Mouse (Mus musculus): ENCODE measurements around the gene Klk1b16. TPM values are rescaled to one million over a fixed set of nuclear protein-coding genes. Genes with fewer than 3 reads are reported as not detected.
"Not testable (repeated sequence)": the region's sequence is repeated elsewhere in the genome, so short reads cannot be mapped to it uniquely, and the experiment has no call there.

Gene Klk1b16
- polyA plus RNA-seq (2012; rRNA removed), result 0.59 and 0.60 TPM in 2 replicates

DNA sequence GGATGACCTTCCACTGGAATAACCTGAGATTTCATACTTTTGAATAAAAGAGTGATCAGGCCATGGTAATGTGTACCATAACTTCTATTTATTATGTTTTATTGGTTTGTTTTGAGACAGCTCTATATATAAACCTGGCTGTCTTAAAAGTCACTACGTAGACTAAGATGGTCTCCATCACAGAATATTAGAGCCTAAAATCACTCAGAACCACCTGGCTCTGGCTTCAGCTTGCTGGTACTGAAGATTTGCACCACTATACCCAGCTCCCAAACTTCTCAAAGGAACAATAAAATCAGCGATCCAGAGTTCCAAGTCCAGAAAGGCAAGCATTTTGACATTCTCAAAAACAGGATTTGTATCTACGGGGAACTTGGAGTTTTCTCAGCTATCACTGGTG, at the start of gene Klk1b16:
Gene Klk1b16, plus strand, starts transcription at position 301 of the 400 bp plus-strand sequence.
- Histone ChIP-seq H3K4me3 (ENCODE audit: insufficient read depth, low read depth, low read length) (no peak within 1 kb of the TSS), H3K4me1 (ENCODE audit: control insufficient read depth, insufficient read depth, low read length) (no peaks in the 10 kb centered on the region), H3K36me3 (ENCODE audit: control insufficient read depth, insufficient read depth, low read length) (no peaks in the 10 kb centered on the region), H3K27ac (ENCODE audit: insufficient read depth, low read depth, low read length) (no peak within 1 kb of the TSS), H3K27me3 (replicated peaks; ENCODE audit: control insufficient read depth, insufficient read depth, low read length) (no peaks in the 10 kb centered on the region)
- 92% methylated on average over 3 of the region's 3 CpGs for WGBS
- TF ChIP-seq CTCF (conservative IDR thresholded peaks at IDR 0.05; ENCODE audit: insufficient read depth, insufficient read length, low read depth, low read length), result no peak
- no peak for TF ChIP-seq POLR2A (IDR thresholded peaks at IDR 0.05; ENCODE audit: low read depth, low read length)
- no peak for DNase-seq

DNA sequence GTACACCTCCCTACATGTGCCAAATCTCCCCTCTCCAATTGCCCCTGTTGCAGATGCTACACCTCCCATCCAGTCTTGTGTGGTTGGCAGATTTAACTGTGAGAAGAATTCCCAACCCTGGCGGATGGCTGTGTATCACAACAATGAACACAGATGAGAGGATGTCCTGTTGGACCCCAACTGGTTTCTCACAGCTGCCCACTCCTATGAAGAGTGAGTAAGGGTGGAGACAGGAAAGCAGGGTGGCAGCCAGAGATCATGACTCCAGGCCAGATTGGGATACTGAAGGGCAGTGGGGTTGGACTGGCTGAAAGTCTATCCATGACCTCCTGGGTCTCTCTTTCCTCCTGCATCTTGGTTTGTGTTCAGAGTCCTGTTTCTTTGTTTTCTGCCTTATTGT, 40.5 kb upstream of the Klk1b16 start:
- no peaks in the 10 kb centered on the region for H3K36me3 ChIP-seq (ENCODE audit: control insufficient read depth, insufficient read depth, low read length)
- WGBS, result 94% methylated on average over 1 of the region's 1 CpGs
- TF ChIP-seq POLR2A (IDR thresholded peaks at IDR 0.05; ENCODE audit: low read depth, low read length), result no peak
- no peak for TF ChIP-seq CTCF (conservative IDR thresholded peaks at IDR 0.05; ENCODE audit: insufficient read depth, insufficient read length, low read depth, low read length)
- no peak overlapping the region for H3K27ac ChIP-seq (ENCODE audit: insufficient read depth, low read depth, low read length)
- H3K4me3 ChIP-seq (ENCODE audit: insufficient read depth, low read depth, low read length), result no peak overlapping the region
- no peak for DNase-seq
- no peaks in the 10 kb centered on the region for H3K27me3 ChIP-seq (replicated peaks; ENCODE audit: control insufficient read depth, insufficient read depth, low read length)
- no peaks in the 10 kb centered on the region for H3K4me1 ChIP-seq (ENCODE audit: control insufficient read depth, insufficient read depth, low read length)

DNA sequence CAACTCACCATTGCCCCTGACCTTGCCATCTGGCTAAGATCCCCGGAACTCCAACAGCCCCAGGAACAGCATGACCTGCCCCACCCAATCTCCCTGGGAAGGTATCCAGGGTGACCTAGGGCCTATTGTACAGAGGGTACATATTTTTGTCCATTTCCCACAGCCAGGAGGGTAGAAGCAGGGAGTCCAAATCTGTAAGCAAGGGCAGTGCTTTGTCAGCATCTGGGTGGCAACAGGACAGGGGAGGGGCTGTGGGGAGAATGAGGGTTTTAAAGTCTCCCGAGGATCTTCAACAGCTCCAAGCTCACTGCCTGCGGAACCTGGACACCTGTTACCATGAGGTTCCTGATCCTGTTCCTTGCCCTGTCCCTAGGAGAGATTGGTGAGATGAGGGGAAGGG, 34.5 kb upstream of the Klk1b16 start, which contains the start of gene Klk1b21:
Gene Klk1b21, plus strand, starts transcription at position 301 of the 400 bp plus-strand sequence.
- not testable (repeated sequence) for H3K4me3 ChIP-seq (ENCODE audit: insufficient read depth, low read depth, low read length); H3K36me3 ChIP-seq (ENCODE audit: control insufficient read depth, insufficient read depth, low read length); H3K27ac ChIP-seq (ENCODE audit: insufficient read depth, low read depth, low read length); H3K4me1 ChIP-seq (ENCODE audit: control insufficient read depth, insufficient read depth, low read length); H3K27me3 ChIP-seq (replicated peaks; ENCODE audit: control insufficient read depth, insufficient read depth, low read length)
- WGBS, result 50% methylated on average over 3 of the region's 3 CpGs
- peak; percentile 17 for DNase-seq

DNA sequence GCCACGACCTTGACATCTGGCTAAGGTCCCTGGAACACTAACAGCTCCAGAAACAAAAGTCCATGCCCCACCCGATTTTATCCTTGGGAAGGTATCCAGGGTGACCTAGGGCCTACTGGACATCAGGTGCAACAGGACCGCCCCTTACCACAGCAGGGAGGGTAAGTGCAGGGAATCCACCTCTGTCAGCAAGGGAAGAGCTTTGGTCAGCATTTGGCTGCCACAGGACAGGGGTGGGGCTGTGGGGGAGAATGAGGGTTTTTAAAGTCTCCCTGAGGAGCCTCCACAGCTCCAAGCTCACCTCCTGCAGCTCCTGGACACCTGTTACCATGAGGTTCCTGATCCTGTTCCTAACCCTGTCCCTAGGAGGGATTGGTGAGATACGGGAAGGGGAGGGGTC, 24.2 kb upstream of the Klk1b16 start, which contains the start of gene Klk1b22:
Gene Klk1b22, plus strand, starts transcription at position 301 of the 400 bp plus-strand sequence.
- Histone ChIP-seq H3K27me3 (replicated peaks; ENCODE audit: control insufficient read depth, insufficient read depth, low read length) (no peaks in the 10 kb centered on the region), H3K4me1 (ENCODE audit: control insufficient read depth, insufficient read depth, low read length) (0 out of 2 replicates have a peak, but pooled peaks cover 4% of the 10 kb centered on the region), H3K4me3 (ENCODE audit: insufficient read depth, low read depth, low read length) (no peak within 1 kb of the TSS), H3K27ac (ENCODE audit: insufficient read depth, low read depth, low read length) (peak within 1 kb of the TSS; percentile 59; the same call in 1 of the 2 replicates), H3K36me3 (ENCODE audit: control insufficient read depth, insufficient read depth, low read length) (no peaks in the 10 kb centered on the region)
- WGBS, result 51% methylated on average over 4 of the region's 4 CpGs
- no peak for DNase-seq
- TF ChIP-seq CTCF (conservative IDR thresholded peaks at IDR 0.05; ENCODE audit: insufficient read depth, insufficient read length, low read depth, low read length) (no peak), POLR2A (IDR thresholded peaks at IDR 0.05; ENCODE audit: low read depth, low read length) (no peak)

DNA sequence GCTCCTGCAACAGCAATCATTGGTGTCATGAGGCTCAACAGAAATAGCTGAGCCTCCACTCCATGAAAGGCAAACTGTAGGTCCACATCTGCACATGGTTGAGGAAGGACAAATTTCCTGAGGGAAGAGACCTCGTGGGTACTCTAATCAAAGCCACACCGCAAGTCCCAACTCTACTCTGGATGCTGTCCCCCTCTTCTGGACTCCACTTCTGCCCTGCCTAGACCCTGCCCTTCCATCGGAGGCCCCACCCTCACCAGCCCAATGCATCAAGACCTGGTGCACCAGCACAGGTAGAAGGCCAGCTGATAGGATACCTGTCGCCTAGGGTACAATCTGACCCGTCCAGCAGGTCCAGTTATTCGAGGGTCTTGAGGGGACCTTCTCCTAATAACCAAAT, 13.1 kb upstream of the Klk1b16 start:
- H3K27me3 ChIP-seq (replicated peaks; ENCODE audit: control insufficient read depth, insufficient read depth, low read length), result no peaks in the 10 kb centered on the region
- 91% methylated on average over 6 of the region's 6 CpGs for WGBS
- TF ChIP-seq CTCF (conservative IDR thresholded peaks at IDR 0.05; ENCODE audit: insufficient read depth, insufficient read length, low read depth, low read length), result no peak

DNA sequence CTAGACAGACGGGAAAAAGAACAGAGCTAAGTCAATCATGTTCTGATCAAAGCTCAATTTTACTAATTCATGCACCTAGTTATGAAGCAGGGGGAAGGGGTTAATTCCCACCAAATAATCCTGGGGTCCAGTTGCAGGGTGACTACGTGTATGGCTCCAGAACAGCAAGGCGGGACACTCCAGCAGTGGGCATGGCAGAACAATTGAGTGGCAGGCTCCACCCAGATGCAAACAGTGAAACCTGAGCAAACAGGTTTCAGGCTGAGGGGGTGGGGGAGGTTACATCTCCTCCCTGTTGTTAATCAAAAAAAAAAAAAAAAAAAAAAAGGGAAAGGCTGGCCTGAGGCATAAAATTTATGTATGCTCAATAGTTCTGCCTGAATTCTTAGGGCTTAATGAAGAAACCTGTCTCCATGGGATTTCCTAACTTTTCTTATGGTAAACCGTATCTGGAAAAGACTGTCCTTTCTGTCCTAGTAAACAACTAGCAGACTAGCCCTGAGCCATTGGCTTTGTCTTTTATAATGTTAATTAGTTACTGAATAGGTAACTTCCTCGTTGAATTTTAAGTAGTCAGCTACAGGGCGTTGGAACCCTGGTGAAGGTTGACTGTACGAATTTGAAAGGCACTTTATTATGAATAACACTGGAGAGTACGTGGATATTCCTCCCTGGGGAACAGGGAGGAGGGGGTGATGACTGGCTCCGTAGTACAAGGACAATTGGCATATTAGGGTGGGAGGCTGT, 42.9 kb downstream of the Klk1b16 start:
- TF ChIP-seq CTCF (conservative IDR thresholded peaks at IDR 0.05; ENCODE audit: insufficient read depth, insufficient read length, low read depth, low read length) (no peak), POLR2A (IDR thresholded peaks at IDR 0.05; ENCODE audit: low read depth, low read length) (no peak)
- Histone ChIP-seq H3K36me3 (ENCODE audit: control insufficient read depth, insufficient read depth, low read length) (no peaks in the 10 kb centered on the region), H3K4me1 (ENCODE audit: control insufficient read depth, insufficient read depth, low read length) (peaks cover 4% of the 10 kb centered on the region; the same call in 1 of the 2 replicates), H3K4me3 (ENCODE audit: insufficient read depth, low read depth, low read length) (no peak overlapping the region), H3K27ac (ENCODE audit: insufficient read depth, low read depth, low read length) (peak overlapping the region; percentile 95), H3K27me3 (replicated peaks; ENCODE audit: control insufficient read depth, insufficient read depth, low read length) (no peaks in the 10 kb centered on the region)
- WGBS, result 24% methylated on average over 9 of the region's 9 CpGs
- peak; percentile 72 for DNase-seq

More for the DNA sequence above, 13.1 kb upstream of the Klk1b16 start:
- no peak overlapping the region for H3K27ac ChIP-seq (ENCODE audit: insufficient read depth, low read depth, low read length)
- H3K36me3 ChIP-seq (ENCODE audit: control insufficient read depth, insufficient read depth, low read length), result no peaks in the 10 kb centered on the region
- H3K4me3 ChIP-seq (ENCODE audit: insufficient read depth, low read depth, low read length), result no peak overlapping the region
- H3K4me1 ChIP-seq (ENCODE audit: control insufficient read depth, insufficient read depth, low read length), result no peaks in the 10 kb centered on the region
- no peak for DNase-seq

DNA sequence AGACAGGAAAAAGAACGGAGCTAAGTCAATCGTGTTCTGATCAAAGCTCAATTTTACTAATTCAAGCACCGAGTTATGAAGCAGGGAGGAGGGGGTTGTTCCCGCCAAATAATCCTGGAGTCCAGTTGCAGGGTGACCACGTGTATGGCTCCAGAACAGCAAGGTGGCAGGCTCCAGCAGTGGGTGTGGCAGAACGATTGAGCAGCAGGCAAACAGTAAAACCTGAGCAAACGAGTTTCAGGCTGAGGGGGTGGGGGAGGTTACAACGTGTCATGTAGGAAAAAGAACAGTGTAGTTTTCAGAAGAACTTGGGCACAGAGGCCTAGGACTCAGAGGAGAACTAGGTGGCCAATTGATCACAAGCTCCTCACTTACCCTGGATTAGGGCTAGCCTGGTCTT, 49.9 kb downstream of the Klk1b16 start:
- H3K27me3 ChIP-seq (replicated peaks; ENCODE audit: control insufficient read depth, insufficient read depth, low read length); H3K4me1 ChIP-seq (ENCODE audit: control insufficient read depth, insufficient read depth, low read length); H3K36me3 ChIP-seq (ENCODE audit: control insufficient read depth, insufficient read depth, low read length); H3K4me3 ChIP-seq (ENCODE audit: insufficient read depth, low read depth, low read length): not testable (repeated sequence)
- peak; percentile 22 for DNase-seq
- H3K27ac ChIP-seq (ENCODE audit: insufficient read depth, low read depth, low read length), result peak overlapping the region; percentile 59; the same call in 1 of the 2 replicates
- WGBS, result 43% methylated on average over 8 of the region's 8 CpGs

DNA sequence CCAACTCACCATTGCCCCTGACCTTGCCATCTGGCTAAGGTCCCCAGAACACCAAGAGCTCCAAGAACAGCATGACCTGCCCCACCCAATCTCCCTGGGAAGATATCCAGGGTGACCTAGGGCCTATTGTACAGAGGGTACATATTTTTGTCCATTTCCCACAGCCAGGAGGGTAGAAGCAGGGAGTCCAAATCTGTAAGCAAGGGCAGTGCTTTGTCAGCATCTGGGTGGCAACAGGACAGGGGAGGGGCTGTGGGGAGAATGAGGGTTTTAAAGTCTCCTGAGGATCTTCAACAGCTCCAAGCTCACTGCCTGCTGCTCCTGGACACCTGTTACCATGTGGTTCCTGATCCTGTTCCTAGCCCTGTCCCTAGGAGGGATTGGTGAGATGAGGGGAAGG, 51.4 kb downstream of the Klk1b16 start, which contains the start of gene Klk1b24:
Gene Klk1b24, plus strand, starts transcription at position 301 of the 400 bp plus-strand sequence.
- not testable (repeated sequence) for H3K27me3 ChIP-seq (replicated peaks; ENCODE audit: control insufficient read depth, insufficient read depth, low read length); DNase-seq; H3K4me3 ChIP-seq (ENCODE audit: insufficient read depth, low read depth, low read length); H3K36me3 ChIP-seq (ENCODE audit: control insufficient read depth, insufficient read depth, low read length); H3K4me1 ChIP-seq (ENCODE audit: control insufficient read depth, insufficient read depth, low read length)
- H3K27ac ChIP-seq (ENCODE audit: insufficient read depth, low read depth, low read length), result 0 out of 2 replicates have a peak within 1 kb of the TSS, but pooled peaks have one; percentile 16

Data from kidney, adult 2 months (tissue).